Mouse (Mus musculus): Measurements from ENCODE around the gene Tmub2.

GRCm38 (mm10) chr11:102294416-102294815 is 9.7 kb downstream of the Tmub2 start:
- TF ChIP-seq CTCF (IDR thresholded peaks at IDR 0.05; ENCODE audit: insufficient read depth, low read depth, low read length) (no peak), POLR2A (IDR thresholded peaks at IDR 0.05; ENCODE audit: insufficient read depth, low read depth, low read length) (no peak)

All from olfactory bulb, adult 2 months (tissue).